Mouse (Mus musculus) liver, embryonic 13.5 days (tissue): Measurements from ENCODE around the gene Kdm8. TPM values are rescaled to one million over a fixed set of nuclear protein-coding genes. Genes with fewer than 3 reads are reported as not detected.

Experiments
- ATAC-seq: fragments of 200-750 bp; cut with Nextera tagmentation; 2 replicates; pipeline ENCODE4 v1.8.0; 2017; ENCODE audit warnings: low read depth, mild to moderate bottlenecking, moderate number of reproducible peaks, moderate library complexity
- DNase-seq: peaks from one replicate; pipeline ENCODE4 v3.0.0; 2022
- H3K27ac ChIP-seq: fragments of 300-500 bp; sonication (generic); 2 replicates; pipeline ENCODE4 v1.5.1; 2015; ENCODE audit warnings: moderate library complexity, mild to moderate bottlenecking, inconsistent platforms
- H3K27me3 ChIP-seq: fragments of 300-500 bp; sonication (generic); 2 replicates; pipeline ENCODE4 v1.6.1; 2015; ENCODE audit warnings: mild to moderate bottlenecking, inconsistent platforms
- H3K36me3 ChIP-seq: fragments of 300-500 bp; sonication (generic); 2 replicates; pipeline ENCODE4 v1.6.1; 2015; ENCODE audit warnings: mild to moderate bottlenecking, inconsistent platforms
- H3K4me1 ChIP-seq: fragments of 300-500 bp; sonication (generic); replicated peaks from 2 replicates; pipeline ENCODE4 v1.6.1; 2015; ENCODE audit warnings: inconsistent platforms
- H3K4me2 ChIP-seq: fragments of 300-500 bp; sonication (generic); 2 replicates; pipeline ENCODE4 v1.6.1; 2015; ENCODE audit warnings: inconsistent platforms, mild to moderate bottlenecking, moderate library complexity
- H3K4me3 ChIP-seq: fragments of 300-500 bp; sonication (generic); replicated peaks from 2 replicates; pipeline ENCODE4 v1.5.1; 2015; ENCODE audit warnings: mild to moderate bottlenecking, inconsistent platforms
- H3K9ac ChIP-seq: fragments of 300-500 bp; sonication (generic); 2 replicates; pipeline ENCODE4 v1.6.1; 2015; ENCODE audit warnings: mild to moderate bottlenecking, inconsistent platforms
- H3K9me3 ChIP-seq: fragments of 300-500 bp; sonication (generic); replicated peaks from 2 replicates; pipeline ENCODE4 v1.6.1; 2016; ENCODE audit warnings: inconsistent platforms
- WGBS: fragments of 180-500 bp; shearing (Covaris S2); methylation state at CpG from one replicate; pipeline ENCODE4 v1.1.7; 2015; ENCODE audit not compliant: insufficient replicate concordance; 5-methylcytosine and 5-hydroxymethylcytosine counted together
- polyA plus RNA-seq: library from polyadenylated mRNA; unstranded; fragments of >200 nt; fragmentation: Nextera tagmentation; extraction: Ambion mirVana; gene quantifications from 2 replicates; pipeline ENCODE4 v1.2.1, GENCODE M21; 2015

The Kdm8 gene
- polyA plus RNA-seq, result 8.6 and 9.1 TPM in 2 replicates

DNA sequence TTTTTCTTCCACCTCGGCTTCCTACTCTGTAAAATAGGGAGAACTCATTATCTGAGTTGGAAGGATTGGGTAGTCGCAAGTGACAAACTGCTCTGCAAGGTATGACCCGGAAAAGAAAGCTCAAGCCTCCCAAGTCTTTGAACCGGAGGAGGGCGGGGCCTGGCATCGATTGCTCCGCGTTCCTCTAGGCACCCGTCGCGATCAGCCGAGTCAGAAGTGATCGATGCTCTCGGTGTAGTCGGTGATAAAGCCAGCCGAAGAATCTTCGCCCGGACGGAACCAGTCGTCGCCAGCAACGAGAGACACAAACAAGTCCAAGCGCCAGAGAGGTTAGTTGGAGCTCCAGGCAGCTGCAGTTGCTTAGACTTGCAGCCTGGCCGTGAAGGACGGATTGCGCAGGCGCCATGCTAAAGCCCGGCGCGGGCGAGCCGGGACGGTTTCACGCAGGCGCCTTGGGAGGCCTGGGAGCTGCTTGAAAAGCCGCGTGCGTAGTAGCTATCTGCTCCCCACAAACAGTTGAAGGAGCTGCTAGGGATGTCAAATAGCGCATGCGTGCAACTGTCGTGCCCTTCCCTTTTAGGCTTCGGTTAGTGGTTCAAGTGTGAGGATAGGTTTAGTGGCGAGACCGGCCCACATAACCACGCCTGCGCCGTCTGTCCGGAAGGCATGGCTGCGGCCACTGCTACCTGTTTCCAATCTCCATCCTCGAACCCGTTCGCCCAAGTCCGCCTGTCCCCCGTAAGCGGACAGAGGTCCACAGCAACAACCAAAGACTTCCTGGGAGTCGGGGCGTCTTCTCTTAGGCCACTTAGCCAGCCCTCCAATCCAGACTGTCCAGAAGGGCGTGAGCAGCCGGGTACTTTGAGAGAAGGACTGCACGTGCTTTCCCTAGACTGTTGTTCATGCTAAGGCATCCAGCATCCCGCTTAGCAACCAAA lies at the start of gene Kdm8:
Gene Kdm8 (plus strand): TSS at position 213 of the 938 bp plus-strand sequence.
- Histone ChIP-seq H3K4me3 (peak within 1 kb of the TSS; percentile 70), H3K9ac (peak within 1 kb of the TSS; percentile 80), H3K4me2 (peak within 1 kb of the TSS; percentile 83), H3K4me1 (peaks cover 66% of the 10 kb centered on the region), H3K9me3 (no peaks in the 10 kb centered on the region), H3K27ac (peak within 1 kb of the TSS; percentile 96), H3K27me3 (no peaks in the 10 kb centered on the region), H3K36me3 (peaks cover 12% of the 10 kb centered on the region)
- WGBS, result 2% methylated on average over 61 of the region's 61 CpGs
- DNase-seq (peak; percentile 94), ATAC-seq (peak; percentile 97)

GRCm38 (mm10) chr7:125398116-125398515 lies 46.4 kb upstream of the Kdm8 start:
- H3K27ac ChIP-seq, result no peak overlapping the region
- 75% methylated on average over 8 of the region's 8 CpGs for WGBS
- H3K4me2 ChIP-seq, result no peak overlapping the region
- H3K4me3 ChIP-seq, result no peak overlapping the region
- no peak for ATAC-seq
- H3K27me3 ChIP-seq, result peaks cover 14% of the 10 kb centered on the region; the same call in 1 of the 2 replicates
- H3K36me3 ChIP-seq, result no peaks in the 10 kb centered on the region
- H3K9ac ChIP-seq, result no peak overlapping the region
- DNase-seq, result no peak
- H3K9me3 ChIP-seq, result no peaks in the 10 kb centered on the region
- 0 out of 2 replicates have a peak, but pooled peaks cover 4% of the 10 kb centered on the region for H3K4me1 ChIP-seq

- 47% methylated on average over 6 of the region's 6 CpGs for WGBS
- H3K4me1 ChIP-seq, result 0 out of 2 replicates have a peak, but pooled peaks cover 2% of the 10 kb centered on the region
Observed at GRCm38 (mm10) chr7:125398687-125399086, 45.8 kb upstream of the Kdm8 start.

DNA sequence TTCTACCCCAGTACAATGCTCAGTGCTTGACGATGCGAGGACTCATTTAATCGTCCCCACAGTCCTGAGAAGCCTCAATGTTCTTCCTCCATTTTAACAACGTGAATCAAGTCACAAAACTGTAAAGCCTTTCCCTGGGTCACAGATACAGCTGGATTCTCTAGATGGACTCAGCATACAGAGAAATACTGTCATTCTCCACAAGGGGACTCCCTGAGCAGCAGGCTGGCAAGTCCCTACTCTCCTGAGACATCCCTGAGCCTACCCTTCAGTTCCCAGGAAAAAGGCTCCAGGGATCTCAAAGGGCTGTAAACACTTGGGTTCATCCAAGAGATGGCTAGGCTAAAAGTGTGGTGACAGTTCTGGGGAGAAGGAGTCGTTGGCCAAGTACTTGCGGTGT lies 37.3 kb upstream of the Kdm8 start:
- no peak overlapping the region for H3K9ac ChIP-seq
- ATAC-seq, result no peak
- 71% methylated on average over 6 of the region's 6 CpGs for WGBS
- H3K36me3 ChIP-seq, result no peaks in the 10 kb centered on the region
- no peaks in the 10 kb centered on the region; the same call in 1 of the 2 replicates for H3K4me1 ChIP-seq
- H3K27me3 ChIP-seq, result 0 out of 2 replicates have a peak, but pooled peaks cover 1% of the 10 kb centered on the region
- H3K9me3 ChIP-seq, result no peaks in the 10 kb centered on the region
- no peak overlapping the region for H3K4me3 ChIP-seq
- no peak overlapping the region for H3K4me2 ChIP-seq
- no peak overlapping the region for H3K27ac ChIP-seq
- DNase-seq, result no peak

More at GRCm38 (mm10) chr7:125398687-125399086, 45.8 kb upstream of the Kdm8 start:
- no peak for ATAC-seq
- Histone ChIP-seq H3K4me3 (no peak overlapping the region), H3K27me3 (peaks cover 14% of the 10 kb centered on the region; the same call in 1 of the 2 replicates), H3K9ac (no peak overlapping the region), H3K4me2 (no peak overlapping the region), H3K27ac (no peak overlapping the region), H3K36me3 (no peaks in the 10 kb centered on the region), H3K9me3 (no peaks in the 10 kb centered on the region)
- DNase-seq, result no peak

DNA sequence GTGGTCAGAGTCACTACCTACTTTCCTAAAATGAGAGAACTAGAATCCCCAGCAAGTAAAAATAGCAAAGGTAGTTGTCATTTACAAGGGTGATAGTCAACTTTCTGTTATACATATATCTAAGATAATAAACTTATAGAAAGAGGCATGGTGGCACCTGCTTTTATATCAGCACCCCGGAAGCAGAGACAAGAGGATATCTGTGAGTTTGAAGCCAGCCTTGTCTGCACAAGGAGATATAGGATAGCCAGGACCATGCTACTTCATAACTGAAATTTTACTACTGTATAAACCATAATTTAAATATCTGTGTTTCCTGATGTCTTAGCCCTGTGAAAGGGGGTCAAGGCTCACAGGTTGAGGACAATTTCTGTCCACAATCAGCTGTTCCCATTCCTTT lies 29.4 kb upstream of the Kdm8 start:
- Histone ChIP-seq H3K36me3 (no peaks in the 10 kb centered on the region), H3K27ac (no peak overlapping the region), H3K4me3 (no peak overlapping the region), H3K27me3 (peaks cover 8% of the 10 kb centered on the region; the same call in 1 of the 2 replicates), H3K4me2 (no peak overlapping the region), H3K9ac (no peak overlapping the region), H3K9me3 (no peaks in the 10 kb centered on the region), H3K4me1 (peaks cover 11% of the 10 kb centered on the region; the same call in 1 of the 2 replicates)
- no peak for ATAC-seq
- 50% methylated on average over 1 of the region's 1 CpGs for WGBS
- DNase-seq, result no peak

DNA sequence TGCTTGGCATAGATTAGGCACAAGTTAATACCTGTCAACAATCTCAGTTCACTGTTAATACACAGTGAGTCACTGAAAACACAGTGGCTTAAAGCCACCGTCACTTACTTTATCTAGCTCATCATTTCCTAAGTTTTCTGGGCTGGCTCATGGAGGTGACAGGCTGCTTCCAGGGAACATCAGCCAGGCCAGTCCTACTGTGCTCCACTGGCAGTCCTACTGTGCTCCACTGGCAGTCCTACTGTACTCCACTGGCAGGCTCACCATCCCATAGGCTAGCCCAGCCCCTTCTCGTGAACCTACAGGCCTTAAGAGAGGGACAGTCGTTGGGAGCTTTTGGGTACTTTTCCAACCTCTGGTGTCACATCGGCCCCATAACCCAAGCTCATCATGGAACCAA lies 28.7 kb upstream of the Kdm8 start:
- H3K36me3 ChIP-seq, result no peaks in the 10 kb centered on the region
- no peak overlapping the region for H3K4me2 ChIP-seq
- H3K27me3 ChIP-seq, result peaks cover 8% of the 10 kb centered on the region; the same call in 1 of the 2 replicates
- ATAC-seq (no peak), DNase-seq (no peak)
- 67% methylated on average over 4 of the region's 4 CpGs for WGBS
- no peak overlapping the region for H3K27ac ChIP-seq
- no peak overlapping the region for H3K4me3 ChIP-seq
- no peak overlapping the region for H3K9ac ChIP-seq
- H3K9me3 ChIP-seq, result no peaks in the 10 kb centered on the region
- H3K4me1 ChIP-seq, result peaks cover 11% of the 10 kb centered on the region; the same call in 1 of the 2 replicates

GRCm38 (mm10) chr7:125416762-125417161 lies 27.7 kb upstream of the Kdm8 start:
- peaks cover 8% of the 10 kb centered on the region; the same call in 1 of the 2 replicates for H3K27me3 ChIP-seq
- no peak overlapping the region for H3K4me2 ChIP-seq
- H3K27ac ChIP-seq, result no peak overlapping the region
- H3K4me3 ChIP-seq, result no peak overlapping the region
- H3K9me3 ChIP-seq, result no peaks in the 10 kb centered on the region
- peaks cover 16% of the 10 kb centered on the region; the same call in 1 of the 2 replicates for H3K4me1 ChIP-seq
- 55% methylated on average over 5 of the region's 5 CpGs for WGBS
- H3K36me3 ChIP-seq, result no peaks in the 10 kb centered on the region
- ATAC-seq, result no peak
- no peak for DNase-seq
- no peak overlapping the region for H3K9ac ChIP-seq

GRCm38 (mm10) chr7:125418413-125418812 lies 26.1 kb upstream of the Kdm8 start:
- H3K27ac ChIP-seq, result no peak overlapping the region
- no peaks in the 10 kb centered on the region for H3K36me3 ChIP-seq
- peaks cover 24% of the 10 kb centered on the region for H3K4me1 ChIP-seq
- DNase-seq (peak; percentile 35), ATAC-seq (peak; percentile 80)
- WGBS, result 24% methylated on average over 3 of the region's 3 CpGs
- H3K9me3 ChIP-seq, result no peaks in the 10 kb centered on the region
- H3K4me2 ChIP-seq, result no peak overlapping the region
- H3K9ac ChIP-seq, result no peak overlapping the region
- H3K27me3 ChIP-seq, result peaks cover 4% of the 10 kb centered on the region; the same call in 1 of the 2 replicates
- H3K4me3 ChIP-seq, result no peak overlapping the region

GRCm38 (mm10) chr7:125420190-125420589 lies 24.3 kb upstream of the Kdm8 start:
- H3K4me3 ChIP-seq, result no peak overlapping the region
- WGBS, result 51% methylated on average over 2 of the region's 2 CpGs
- peak; percentile 57 for DNase-seq
- H3K9me3 ChIP-seq, result no peaks in the 10 kb centered on the region
- no peak overlapping the region for H3K4me2 ChIP-seq
- H3K27me3 ChIP-seq, result peaks cover 3% of the 10 kb centered on the region; the same call in 1 of the 2 replicates
- H3K36me3 ChIP-seq, result no peaks in the 10 kb centered on the region
- no peak for ATAC-seq
- H3K4me1 ChIP-seq, result peaks cover 37% of the 10 kb centered on the region
- H3K9ac ChIP-seq, result no peak overlapping the region
- H3K27ac ChIP-seq, result no peak overlapping the region

GRCm38 (mm10) chr7:125421911-125422310 lies 22.6 kb upstream of the Kdm8 start:
- Histone ChIP-seq H3K36me3 (no peaks in the 10 kb centered on the region), H3K9me3 (no peaks in the 10 kb centered on the region), H3K4me3 (no peak overlapping the region), H3K4me1 (peaks cover 54% of the 10 kb centered on the region), H3K9ac (no peak overlapping the region), H3K27me3 (no peaks in the 10 kb centered on the region; the same call in 1 of the 2 replicates), H3K27ac (no peak overlapping the region), H3K4me2 (no peak overlapping the region)
- no peak for DNase-seq
- no peak for ATAC-seq
- 50% methylated on average over 2 of the region's 2 CpGs for WGBS

- 16% methylated on average over 3 of the region's 3 CpGs for WGBS
- peak; percentile 27; the same call in 1 of the 2 replicates for ATAC-seq
Observed at GRCm38 (mm10) chr7:125423056-125423455, 21.4 kb upstream of the Kdm8 start.

More at GRCm38 (mm10) chr7:125423056-125423455, 21.4 kb upstream of the Kdm8 start:
- no peak overlapping the region for H3K4me2 ChIP-seq
- no peaks in the 10 kb centered on the region for H3K27me3 ChIP-seq
- H3K9me3 ChIP-seq, result no peaks in the 10 kb centered on the region
- H3K4me3 ChIP-seq, result no peak overlapping the region
- DNase-seq, result peak; percentile 12
- peak overlapping the region; percentile 51 for H3K27ac ChIP-seq
- H3K9ac ChIP-seq, result no peak overlapping the region
- peaks cover 64% of the 10 kb centered on the region for H3K4me1 ChIP-seq
- H3K36me3 ChIP-seq, result no peaks in the 10 kb centered on the region
